Mouse (Mus musculus) MEL (cell line): Measurements from ENCODE around the gene Clcn6. TPM values are rescaled to one million over a fixed set of nuclear protein-coding genes. Genes with fewer than 3 reads are reported as not detected.

Experiments
- DNase-seq: peaks from one replicate; pipeline ENCODE4 v3.0.0; 2011; ENCODE audit warnings: low read depth, low spot score
- H3K27ac ChIP-seq: 2 replicates; pipeline ENCODE4 v1.5.1; 2012; ENCODE audit warnings: low read depth, mild to moderate bottlenecking, control low read depth, low read length, moderate library complexity; ENCODE audit not compliant: control insufficient read depth
- H3K27me3 ChIP-seq, 2 experiments: fragments of 150-350 bp in 1 of 2; sonication (generic) in 1 of 2; 2 replicates each; pipeline ENCODE4 v1.6.1; 2012; ENCODE audit warnings: low read length in 2 of 2, mild to moderate bottlenecking in 2 of 2, improper control_type of control experiment in 1 of 2, moderate library complexity in 1 of 2; ENCODE audit not compliant: insufficient read depth in 2 of 2, control insufficient read depth in 1 of 2
- H3K36me3 ChIP-seq, 2 experiments: 2 replicates each; pipeline ENCODE4 v1.6.1; 2012 to 2014; ENCODE audit warnings: low read length in 2 of 2, improper control_type of control experiment in 1 of 2, inconsistent platforms in 1 of 2, mild to moderate bottlenecking in 1 of 2; ENCODE audit not compliant: insufficient read depth in 2 of 2, control insufficient read depth in 1 of 2
- H3K4me1 ChIP-seq, 2 experiments: fragments of 150-350 bp in 1 of 2; sonication (generic) in 1 of 2; 2 replicates each; pipeline ENCODE4 v1.6.1; 2012; ENCODE audit warnings: low read length in 2 of 2, improper control_type of control experiment in 1 of 2, mild to moderate bottlenecking in 1 of 2; ENCODE audit not compliant: insufficient read depth in 2 of 2, control insufficient read depth in 1 of 2
- H3K4me3 ChIP-seq, 2 experiments: fragments of 150-350 bp in 1 of 2; sonication (generic) in 1 of 2; 2 replicates each; pipeline ENCODE4 v1.5.1; 2012; ENCODE audit warnings: low read depth in 2 of 2, low read length in 2 of 2, mild to moderate bottlenecking in 2 of 2, moderate library complexity in 2 of 2, control low read depth in 1 of 2, improper control_type of control experiment in 1 of 2; ENCODE audit not compliant: control insufficient read depth in 1 of 2, insufficient read depth in 1 of 2
- H3K79me2 ChIP-seq: 2 replicates; pipeline ENCODE4 v1.6.1; 2012; ENCODE audit warnings: mild to moderate bottlenecking, low read length, moderate library complexity; ENCODE audit not compliant: control insufficient read depth, poor library complexity, insufficient read depth
- H3K9ac ChIP-seq: 2 replicates; pipeline ENCODE4 v1.6.1; 2012; ENCODE audit warnings: low read depth, mild to moderate bottlenecking, control low read depth, low read length, moderate library complexity; ENCODE audit not compliant: control insufficient read depth, poor library complexity, severe bottlenecking
- H3K9me3 ChIP-seq: fragments of 150-350 bp; sonication (generic); replicated peaks from 2 replicates; pipeline ENCODE4 v1.6.1; 2012; ENCODE audit warnings: mild to moderate bottlenecking, low read length, improper control_type of control experiment, moderate library complexity; ENCODE audit not compliant: insufficient read depth
- CHD1 ChIP-seq: IDR thresholded peaks from 2 replicates; pipeline ENCODE4 v1.6.1; 2012; ENCODE audit warnings: low read depth, mild to moderate bottlenecking, inconsistent platforms, low read length, improper control_type of control experiment
- CTCF ChIP-seq, 3 experiments: IDR thresholded peaks in 2 of 3; conservative IDR thresholded peaks in 1 of 3; 2 replicates each; pipeline ENCODE4 v1.5.1; 2011 to 2012; ENCODE audit warnings: low read length in 3 of 3, low read depth in 2 of 3, mild to moderate bottlenecking in 2 of 3, improper control_type of control experiment in 1 of 3, inconsistent platforms in 1 of 3, mixed read lengths in 1 of 3, moderate library complexity in 1 of 3; ENCODE audit not compliant: control insufficient read depth in 1 of 3, insufficient read depth in 1 of 3, poor library complexity in 1 of 3, severe bottlenecking in 1 of 3
- E2F4 ChIP-seq: IDR thresholded peaks from 2 replicates; pipeline ENCODE4 v1.6.1; 2011; ENCODE audit warnings: low read depth, low read length, improper control_type of control experiment, borderline replicate concordance
- ELF1 ChIP-seq: IDR thresholded peaks from 2 replicates; pipeline ENCODE4 v1.6.1; 2014; ENCODE audit warnings: low read depth, mild to moderate bottlenecking, inconsistent platforms, low read length, improper control_type of control experiment, moderate library complexity
- EP300 ChIP-seq, 2 experiments: IDR thresholded peaks; 2 replicates each; pipeline ENCODE4 v1.6.1; 2011; ENCODE audit warnings: improper control_type of control experiment in 2 of 2, low read length in 2 of 2, low read depth in 1 of 2, mild to moderate bottlenecking in 1 of 2
- ETS1 ChIP-seq: IDR thresholded peaks from 2 replicates; pipeline ENCODE4 v1.6.1; 2012; ENCODE audit warnings: low read depth, mild to moderate bottlenecking, inconsistent platforms, low read length, improper control_type of control experiment, moderate library complexity
- JUND ChIP-seq: IDR thresholded peaks from 2 replicates; pipeline ENCODE4 v1.6.1; 2011; ENCODE audit warnings: low read depth, mild to moderate bottlenecking, improper control_type of control experiment, low read length
- MAFK ChIP-seq: IDR thresholded peaks from 2 replicates; pipeline ENCODE4 v1.6.1; 2011; ENCODE audit warnings: low read depth, mild to moderate bottlenecking, low read length, improper control_type of control experiment, borderline replicate concordance
- MAX ChIP-seq: IDR thresholded peaks from 2 replicates; pipeline ENCODE4 v1.6.1; 2011; ENCODE audit warnings: low read length, improper control_type of control experiment
- MAZ ChIP-seq: IDR thresholded peaks from 2 replicates; pipeline ENCODE4 v1.6.1; 2012; ENCODE audit warnings: low read depth, mild to moderate bottlenecking, inconsistent platforms, low read length, improper control_type of control experiment
- MXI1 ChIP-seq: IDR thresholded peaks from 2 replicates; pipeline ENCODE4 v1.6.1; 2011; ENCODE audit warnings: mild to moderate bottlenecking, low read depth, low read length, improper control_type of control experiment
- MYB ChIP-seq: IDR thresholded peaks from 2 replicates; pipeline ENCODE4 v1.6.1; 2011; ENCODE audit warnings: mild to moderate bottlenecking, low read depth, low read length, improper control_type of control experiment
- MYC ChIP-seq: IDR thresholded peaks from 2 replicates; pipeline ENCODE4 v1.6.1; 2011; ENCODE audit warnings: low read depth, mild to moderate bottlenecking, low read length, improper control_type of control experiment, moderate library complexity
- NELFE ChIP-seq: IDR thresholded peaks from 2 replicates; pipeline ENCODE4 v1.6.1; 2011; ENCODE audit warnings: low read depth, low read length, improper control_type of control experiment
- POLR2AphosphoS2 ChIP-seq: IDR thresholded peaks from 2 replicates; pipeline ENCODE4 v1.6.1; 2011; ENCODE audit warnings: low read length, improper control_type of control experiment
- RCOR1 ChIP-seq: IDR thresholded peaks from 2 replicates; pipeline ENCODE4 v1.6.1; 2012; ENCODE audit warnings: low read depth, mild to moderate bottlenecking, inconsistent platforms, low read length, improper control_type of control experiment
- SIN3A ChIP-seq: IDR thresholded peaks from 2 replicates; pipeline ENCODE4 v1.6.1; 2012; ENCODE audit warnings: low read length, improper control_type of control experiment, inconsistent platforms
- SMC3 ChIP-seq: IDR thresholded peaks from 2 replicates; pipeline ENCODE4 v1.6.1; 2011; ENCODE audit warnings: low read depth, low read length, improper control_type of control experiment
- TBP ChIP-seq: IDR thresholded peaks from 2 replicates; pipeline ENCODE4 v1.8.0; 2011; ENCODE audit warnings: low read depth, low read length, improper control_type of control experiment
- UBTF ChIP-seq: IDR thresholded peaks from 2 replicates; pipeline ENCODE4 v1.6.1; 2012; ENCODE audit warnings: low read depth, mild to moderate bottlenecking, inconsistent platforms, low read length, improper control_type of control experiment, moderate library complexity, borderline replicate concordance; ENCODE audit not compliant: insufficient read depth
- USF1 ChIP-seq: IDR thresholded peaks from 2 replicates; pipeline ENCODE4 v1.6.1; 2014; ENCODE audit warnings: low read depth, mild to moderate bottlenecking, inconsistent platforms, low read length, improper control_type of control experiment, moderate library complexity
- USF2 ChIP-seq, 2 experiments: IDR thresholded peaks; 2 replicates each; pipeline ENCODE4 v1.6.1; 2011 to 2012; ENCODE audit warnings: improper control_type of control experiment in 2 of 2, low read length in 2 of 2, borderline replicate concordance in 1 of 2, inconsistent platforms in 1 of 2, low read depth in 1 of 2, mild to moderate bottlenecking in 1 of 2; ENCODE audit not compliant: insufficient read depth in 1 of 2
- ZC3H11A ChIP-seq: IDR thresholded peaks from 2 replicates; pipeline ENCODE4 v1.6.1; 2012; ENCODE audit warnings: low read depth, mild to moderate bottlenecking, inconsistent platforms, low read length, improper control_type of control experiment
- ZKSCAN1 ChIP-seq: IDR thresholded peaks from 2 replicates; pipeline ENCODE4 v1.6.1; 2012; ENCODE audit warnings: low read depth, mild to moderate bottlenecking, inconsistent platforms, low read length, improper control_type of control experiment, moderate library complexity
- ZNF384 ChIP-seq: IDR thresholded peaks from 2 replicates; pipeline ENCODE4 v1.6.1; 2012; ENCODE audit warnings: low read depth, mild to moderate bottlenecking, inconsistent platforms, low read length, improper control_type of control experiment
- polyA plus RNA-seq, 2 experiments: library from polyadenylated mRNA; stranded (reverse) in 1 of 2; unstranded in 1 of 2; fragments of >175 nt in 1 of 2; fragments of >200 nt in 1 of 2; gene quantifications; 2 replicates each; pipeline versions ENCODE4 v1.2.1 to v1.2.4; 2012; ENCODE audit warnings: low replicate concordance in 2 of 2, low read depth in 1 of 2; ENCODE audit not compliant: insufficient read length in 2 of 2, insufficient read depth in 1 of 2, missing spikeins in 1 of 2
- total RNA-seq: library from RNA; depleted of rRNA; stranded (reverse); fragments of 300-350 nt; gene quantifications from 2 replicates; pipeline ENCODE4 v1.2.3, GENCODE M21; 2012

Clcn6 gene
- total and polyA plus RNA-seq, 3 experiments: 5.8 to 17.5 TPM; not detected in 1

DNA sequence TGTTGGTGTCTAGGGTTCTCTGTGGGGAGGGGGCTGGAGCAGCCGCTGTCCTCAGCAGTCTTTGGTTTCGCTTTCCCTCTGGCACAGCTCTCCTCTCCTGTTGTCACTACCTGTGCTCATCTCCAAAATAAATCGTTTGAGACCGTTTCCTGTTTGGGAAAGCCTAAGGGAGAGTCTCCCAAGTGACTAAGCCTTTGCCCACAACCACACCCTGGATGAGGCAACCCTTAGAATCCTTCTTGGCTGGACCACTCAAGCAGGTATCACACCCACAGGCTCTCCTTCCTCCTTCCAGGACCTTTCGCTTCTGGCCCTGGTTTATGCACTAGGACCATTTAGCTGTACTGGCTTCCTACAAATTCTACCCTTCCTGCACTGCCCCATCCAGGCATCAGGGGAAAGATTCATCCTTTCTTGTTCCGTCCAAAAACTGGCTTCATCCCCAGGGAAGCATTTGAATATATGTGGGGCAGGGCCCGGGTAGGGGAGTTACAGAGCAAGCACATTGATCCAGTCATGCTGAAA lies 45.0 kb downstream of the Clcn6 start:
- Histone ChIP-seq H3K36me3 (no peaks in the 10 kb centered on the region), H3K27ac (no peak overlapping the region), H3K9ac (no peak overlapping the region), H3K4me1 (no peaks in the 10 kb centered on the region), H3K9me3 (no peaks in the 10 kb centered on the region), H3K4me3 (no peak overlapping the region), H3K79me2 (no peaks in the 10 kb centered on the region), H3K27me3 (no peaks in the 10 kb centered on the region; a peak in 1 of 4 replicates)
- DNase-seq: no peak
- TF ChIP-seq ZNF384 (no peak), EP300 (IDR thresholded peaks at IDR 0.05; ENCODE audit: low read depth in 1 of 2, low read length in 2 of 2) (no peak), MYB (no peak), CTCF (IDR thresholded peaks at IDR 0.05 in 2 of 3, conservative IDR thresholded peaks at IDR 0.05 in 1 of 3; ENCODE audit: control insufficient read depth in 1 of 3, insufficient read depth in 1 of 3, low read depth in 2 of 3, low read length in 3 of 3, poor library complexity in 1 of 3, severe bottlenecking in 1 of 3) (no peak), RCOR1 (no peak), MAZ (no peak), POLR2AphosphoS2 (no peak), CHD1 (no peak), ELF1 (no peak), JUND (no peak), USF2 (IDR thresholded peaks at IDR 0.05; ENCODE audit: borderline replicate concordance in 1 of 2, insufficient read depth in 1 of 2, low read depth in 1 of 2, low read length in 2 of 2) (no peak), E2F4 (no peak), ZC3H11A (no peak), MAFK (no peak), USF1 (no peak), TBP (no peak), ZKSCAN1 (no peak)

DNA sequence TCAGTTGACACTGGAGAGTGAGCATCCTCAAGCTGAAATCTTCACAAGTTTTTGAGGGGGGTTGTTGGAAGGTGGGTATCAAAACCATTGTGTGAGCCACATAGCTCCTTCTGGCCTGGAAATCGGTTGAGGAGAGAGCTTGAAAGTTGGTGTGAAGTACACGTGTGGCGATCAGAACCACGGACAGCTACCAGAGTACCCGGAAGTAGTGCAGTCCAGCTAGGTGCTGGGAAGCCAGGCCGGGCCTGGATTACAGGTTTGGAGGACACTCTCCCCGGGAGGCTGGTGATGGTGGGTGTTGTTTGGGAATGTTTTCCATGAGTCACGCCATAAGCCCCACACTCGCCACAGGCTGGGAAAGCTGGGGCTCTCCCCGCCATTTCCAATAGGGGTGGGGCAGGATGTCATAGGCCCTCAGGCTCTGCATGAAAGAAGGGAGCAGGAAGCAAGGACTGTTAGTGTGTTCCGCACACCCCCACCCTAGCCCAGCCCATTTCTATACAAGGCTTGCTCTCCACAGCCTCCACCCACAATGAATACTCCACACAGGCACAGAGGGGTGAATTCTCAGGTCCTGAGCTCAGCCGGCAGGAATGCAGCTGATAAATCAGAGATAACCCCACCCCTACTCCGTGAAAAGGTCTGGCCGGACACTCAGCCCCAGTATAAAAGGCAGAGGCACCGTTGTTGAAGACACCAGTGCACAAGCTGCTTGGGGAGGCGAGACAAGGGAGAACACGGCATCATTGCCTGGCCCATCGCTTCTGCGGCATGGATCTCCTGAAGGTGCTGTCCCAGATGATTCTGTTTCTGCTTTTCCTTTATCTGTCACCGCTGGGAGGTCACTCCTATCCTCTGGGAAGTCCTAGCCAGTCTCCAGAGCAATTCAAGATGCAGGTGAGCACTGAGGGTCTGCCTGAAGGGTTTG lies 53.2 kb downstream of the Clcn6 start, which contains the start of gene Nppb:
Gene Nppb, plus strand, starts transcription at position 584 of the 928 bp plus-strand sequence.
- Histone ChIP-seq H3K36me3 (no peaks in the 10 kb centered on the region), H3K9me3 (no peaks in the 10 kb centered on the region), H3K4me3 (no peak within 1 kb of the TSS), H3K79me2 (no peaks in the 10 kb centered on the region), H3K4me1 (no peaks in the 10 kb centered on the region), H3K27me3 (peaks cover 0 to 2% of the 10 kb centered on the region in 2 experiments; a peak in 1 of 4 replicates), H3K27ac (no peak within 1 kb of the TSS), H3K9ac (no peak within 1 kb of the TSS)
- TF ChIP-seq NELFE (no peak), TBP (no peak), CTCF (IDR thresholded peaks at IDR 0.05 in 2 of 3, conservative IDR thresholded peaks at IDR 0.05 in 1 of 3; ENCODE audit: control insufficient read depth in 1 of 3, insufficient read depth in 1 of 3, low read depth in 2 of 3, low read length in 3 of 3, poor library complexity in 1 of 3, severe bottlenecking in 1 of 3) (no peak), SIN3A (peak; percentile 89), MXI1 (peak; percentile 95), UBTF (no peak), ZNF384 (no peak), ELF1 (peak; percentile 93), MAZ (no peak), JUND (no peak), ETS1 (no peak), MYC (no peak), SMC3 (no peak), MAFK (no peak), MAX (0 out of 2 replicates have a peak, but pooled peaks have one; percentile 23), ZKSCAN1 (no peak)
- peak; percentile 76 for DNase-seq
